Mouse (Mus musculus): Measurements from ENCODE around the gene G3bp1.

G3bp1 gene

GRCm38 (mm10) chr11:55461019-55461645 is 8.4 kb upstream of the G3bp1 start, which contains the start of gene Atox1:
TSS of gene Atox1 (minus strand) at chr11:55461239.
- in situ Hi-C loops (cut with MboI; ENCODE audit: unreplicated experiment in 2 of 2), result loop anchor here in 1 of 2 experiments (10.0 kb wide), 1 partner anchor 586 kb away; no protein-coding TSS in a partner anchor

GRCm38 (mm10) chr11:55462149-55462548 is 7.3 kb upstream of the G3bp1 start:
- in situ Hi-C loops (cut with MboI; ENCODE audit: unreplicated experiment in 2 of 2), result loop anchor here in 1 of 2 experiments (10.0 kb wide), 1 partner anchor 587 kb away; no protein-coding TSS in a partner anchor

- in situ Hi-C loops (cut with MboI; ENCODE audit: unreplicated experiment in 2 of 2), result loop anchor here in 1 of 2 experiments (10.0 kb wide), 1 partner anchor 590 kb away; no protein-coding TSS in a partner anchor
Observed at GRCm38 (mm10) chr11:55464707-55465106, 4.8 kb upstream of the G3bp1 start.

- in situ Hi-C loops (cut with MboI; ENCODE audit: unreplicated experiment in 2 of 2), result loop anchor here in 1 of 2 experiments (10.0 kb wide), 1 partner anchor 590 kb away; no protein-coding TSS in a partner anchor
Observed at GRCm38 (mm10) chr11:55465177-55465576, 4.3 kb upstream of the G3bp1 start.

- in situ Hi-C loops (cut with MboI; ENCODE audit: unreplicated experiment in 2 of 2), result loop anchor here in 1 of 2 experiments (10.0 kb wide), 1 partner anchor 593 kb away; no protein-coding TSS in a partner anchor
Observed at GRCm38 (mm10) chr11:55468012-55468411, 1.5 kb upstream of the G3bp1 start.

GRCm38 (mm10) chr11:55468611-55469047 is 856 bp upstream of the G3bp1 start:
- in situ Hi-C loops (cut with MboI; ENCODE audit: unreplicated experiment in 2 of 2), result loop anchor here in 1 of 2 experiments (10.0 kb wide), 1 partner anchor 594 kb away; no protein-coding TSS in a partner anchor

- in situ Hi-C loops (cut with MboI; ENCODE audit: unreplicated experiment in 2 of 2), result loop anchor here in 1 of 2 experiments (10.0 kb wide), 1 partner anchor 595 kb away; no protein-coding TSS in a partner anchor
Observed at GRCm38 (mm10) chr11:55469923-55470691, 622 bp downstream of the G3bp1 start.

GRCm38 (mm10) chr11:55470761-55471160 is 1.3 kb downstream of the G3bp1 start:
- in situ Hi-C loops (cut with MboI; ENCODE audit: unreplicated experiment in 2 of 2), result no loop called here

- in situ Hi-C loops (cut with MboI; ENCODE audit: unreplicated experiment in 2 of 2), result no loop called here
Observed at GRCm38 (mm10) chr11:55471467-55471866, 2.0 kb downstream of the G3bp1 start.

GRCm38 (mm10) chr11:55473219-55473618 is 3.7 kb downstream of the G3bp1 start:
- in situ Hi-C loops (cut with MboI; ENCODE audit: unreplicated experiment in 2 of 2), result no loop called here

GRCm38 (mm10) chr11:55485443-55485842 is 16.0 kb downstream of the G3bp1 start:
- in situ Hi-C loops (cut with MboI; ENCODE audit: unreplicated experiment in 2 of 2), result no loop called here

GRCm38 (mm10) chr11:55496158-55496557 is 26.7 kb downstream of the G3bp1 start:
- in situ Hi-C loops (cut with MboI; ENCODE audit: unreplicated experiment in 2 of 2), result loop anchor here in 1 of 2 experiments (5.0 kb wide), 1 partner anchor 39 kb away; no protein-coding TSS in a partner anchor

- in situ Hi-C loops (cut with MboI; ENCODE audit: unreplicated experiment in 2 of 2), result loop anchor here in 1 of 2 experiments (5.0 kb wide), 1 partner anchor 41 kb away; no protein-coding TSS in a partner anchor
Observed at GRCm38 (mm10) chr11:55497885-55498284, 28.4 kb downstream of the G3bp1 start.

GRCm38 (mm10) chr11:55501955-55502531 is 32.6 kb downstream of the G3bp1 start:
- in situ Hi-C loops (cut with MboI; ENCODE audit: unreplicated experiment in 2 of 2), result loop anchor here in 1 of 2 experiments (25.0 kb wide), 1 partner anchor 1960 kb away; no protein-coding TSS in a partner anchor

GRCm38 (mm10) chr11:55502886-55503285 is 33.4 kb downstream of the G3bp1 start:
- in situ Hi-C loops (cut with MboI; ENCODE audit: unreplicated experiment in 2 of 2), result loop anchor here in 1 of 2 experiments (25.0 kb wide), 1 partner anchor 1959 kb away; no protein-coding TSS in a partner anchor

GRCm38 (mm10) chr11:55505485-55505884 is 36.0 kb downstream of the G3bp1 start:
- in situ Hi-C loops (cut with MboI; ENCODE audit: unreplicated experiment in 2 of 2), result loop anchor here in 1 of 2 experiments (25.0 kb wide), 1 partner anchor 1957 kb away; no protein-coding TSS in a partner anchor

- in situ Hi-C loops (cut with MboI; ENCODE audit: unreplicated experiment in 2 of 2), result loop anchor here in 1 of 2 experiments (25.0 kb wide), 1 partner anchor 1951 kb away; no protein-coding TSS in a partner anchor
Observed at GRCm38 (mm10) chr11:55511374-55511773, 41.9 kb downstream of the G3bp1 start.

- in situ Hi-C loops (cut with MboI; ENCODE audit: unreplicated experiment in 2 of 2), result loop anchor here in 1 of 2 experiments (25.0 kb wide), 1 partner anchor 1945 kb away; no protein-coding TSS in a partner anchor
Observed at GRCm38 (mm10) chr11:55517666-55518065, 48.2 kb downstream of the G3bp1 start.

GRCm38 (mm10) chr11:55518806-55519674 is 49.6 kb downstream of the G3bp1 start:
- in situ Hi-C loops (cut with MboI; ENCODE audit: unreplicated experiment in 2 of 2), result loop anchor here in 1 of 2 experiments (25.0 kb wide), 1 partner anchor 1943 kb away; no protein-coding TSS in a partner anchor

Data from v-Abl transformed pro-B cells (cell line).